Mouse (Mus musculus) midbrain, embryonic 10.5 days (tissue): ENCODE results near the gene Dbn1. TPM values are rescaled to one million over a fixed set of nuclear protein-coding genes. Genes with fewer than 3 reads are reported as not detected.

Experiments used
- DNase-seq: peaks from one replicate; pipeline ENCODE4 v3.0.0-alpha.2; 2017; ENCODE audit warnings: low spot score
- H3K27ac ChIP-seq: fragments of 300-500 bp; sonication (generic); replicated peaks from 2 replicates; pipeline ENCODE4 v1.5.1; 2016; ENCODE audit warnings: mild to moderate bottlenecking
- H3K27me3 ChIP-seq: fragments of 300-500 bp; sonication (generic); 2 replicates; pipeline ENCODE4 v1.6.1; 2016; ENCODE audit warnings: low read depth, mild to moderate bottlenecking; ENCODE audit not compliant: poor library complexity, severe bottlenecking
- H3K36me3 ChIP-seq: fragments of 300-500 bp; sonication (generic); 2 replicates; pipeline ENCODE4 v1.6.1; 2016; ENCODE audit warnings: mild to moderate bottlenecking, moderate library complexity
- H3K4me1 ChIP-seq: fragments of 300-500 bp; sonication (generic); 2 replicates; pipeline ENCODE4 v1.6.1; 2016
- H3K4me3 ChIP-seq: fragments of 300-500 bp; sonication (generic); 2 replicates; pipeline ENCODE4 v1.5.1; 2016; ENCODE audit warnings: mild to moderate bottlenecking, moderate library complexity
- H3K9me3 ChIP-seq: fragments of 300-500 bp; sonication (generic); replicated peaks from 2 replicates; pipeline ENCODE4 v1.6.1; 2016; ENCODE audit warnings: mild to moderate bottlenecking
- WGBS: fragments of 180-500 bp; shearing (Covaris S2); methylation state at CpG from one replicate; pipeline ENCODE4 v1.1.7; 2016; 5-methylcytosine and 5-hydroxymethylcytosine counted together
- polyA plus RNA-seq: library from polyadenylated mRNA; unstranded; fragments of >200 nt; fragmentation: Nextera tagmentation; extraction: Ambion mirVana; gene quantifications from 2 replicates; pipeline ENCODE4 v1.2.1, GENCODE M21; 2016

Gene Dbn1
- polyA plus RNA-seq = 381 and 466 TPM in 2 replicates

DNA sequence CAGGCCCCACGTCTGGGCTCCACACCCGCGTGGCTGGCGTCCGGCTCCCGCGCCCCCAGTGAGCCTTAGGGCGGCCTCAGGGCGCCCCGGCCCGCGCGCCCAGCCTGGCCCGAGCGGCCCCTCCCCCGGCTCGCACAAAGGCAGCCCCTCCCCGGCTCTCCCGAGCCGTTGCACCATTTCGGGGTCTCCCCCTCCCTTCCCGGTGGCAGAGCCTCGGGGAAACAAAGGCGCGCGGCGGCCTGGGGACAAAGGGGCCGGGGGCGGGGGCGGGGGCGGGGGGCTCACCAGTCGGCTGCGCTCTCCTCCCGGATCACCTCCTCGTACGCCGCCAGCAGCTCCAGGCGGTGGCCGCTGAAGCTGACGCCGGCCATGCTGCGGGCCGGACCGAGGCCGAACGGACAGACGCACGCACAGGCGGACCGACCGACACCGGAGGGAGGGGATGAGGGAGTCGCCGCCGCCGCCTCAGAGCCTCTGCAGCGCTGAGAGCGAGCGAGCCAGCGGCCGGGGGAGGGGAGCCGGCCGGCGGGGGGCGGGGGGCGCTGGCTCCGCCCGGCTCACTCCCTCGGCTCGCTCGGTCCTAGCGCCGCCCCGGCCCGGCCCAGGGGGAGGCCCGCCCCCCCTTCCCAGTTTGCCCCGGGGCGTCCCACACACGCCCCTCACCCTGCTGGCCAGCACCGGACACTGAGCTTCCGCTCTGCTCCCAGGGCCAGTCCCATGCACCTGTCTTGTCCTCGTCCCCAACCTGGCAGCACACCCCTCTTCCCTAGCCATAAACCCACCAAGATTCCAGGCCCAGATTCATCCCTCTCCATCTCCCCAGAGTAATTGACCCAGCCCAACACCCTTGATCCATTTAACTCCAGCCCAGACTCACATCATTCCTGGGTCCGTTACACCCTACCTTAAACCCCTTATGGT lies at the start of gene Dbn1:
Dbn1 (minus strand) TSS at position 534 of the 921 bp plus-strand sequence.
- H3K4me1 ChIP-seq = peaks cover 57% of the 10 kb centered on the region
- peaks cover 22% of the 10 kb centered on the region for H3K36me3 ChIP-seq
- peak within 1 kb of the TSS; percentile 69 for H3K4me3 ChIP-seq
- DNase-seq = peak; percentile 86
- H3K27ac ChIP-seq = peak within 1 kb of the TSS; percentile 97
- WGBS = under 1% methylated on average over 78 of the region's 83 CpGs
- H3K27me3 ChIP-seq = no peaks in the 10 kb centered on the region
- H3K9me3 ChIP-seq = no peaks in the 10 kb centered on the region

DNA sequence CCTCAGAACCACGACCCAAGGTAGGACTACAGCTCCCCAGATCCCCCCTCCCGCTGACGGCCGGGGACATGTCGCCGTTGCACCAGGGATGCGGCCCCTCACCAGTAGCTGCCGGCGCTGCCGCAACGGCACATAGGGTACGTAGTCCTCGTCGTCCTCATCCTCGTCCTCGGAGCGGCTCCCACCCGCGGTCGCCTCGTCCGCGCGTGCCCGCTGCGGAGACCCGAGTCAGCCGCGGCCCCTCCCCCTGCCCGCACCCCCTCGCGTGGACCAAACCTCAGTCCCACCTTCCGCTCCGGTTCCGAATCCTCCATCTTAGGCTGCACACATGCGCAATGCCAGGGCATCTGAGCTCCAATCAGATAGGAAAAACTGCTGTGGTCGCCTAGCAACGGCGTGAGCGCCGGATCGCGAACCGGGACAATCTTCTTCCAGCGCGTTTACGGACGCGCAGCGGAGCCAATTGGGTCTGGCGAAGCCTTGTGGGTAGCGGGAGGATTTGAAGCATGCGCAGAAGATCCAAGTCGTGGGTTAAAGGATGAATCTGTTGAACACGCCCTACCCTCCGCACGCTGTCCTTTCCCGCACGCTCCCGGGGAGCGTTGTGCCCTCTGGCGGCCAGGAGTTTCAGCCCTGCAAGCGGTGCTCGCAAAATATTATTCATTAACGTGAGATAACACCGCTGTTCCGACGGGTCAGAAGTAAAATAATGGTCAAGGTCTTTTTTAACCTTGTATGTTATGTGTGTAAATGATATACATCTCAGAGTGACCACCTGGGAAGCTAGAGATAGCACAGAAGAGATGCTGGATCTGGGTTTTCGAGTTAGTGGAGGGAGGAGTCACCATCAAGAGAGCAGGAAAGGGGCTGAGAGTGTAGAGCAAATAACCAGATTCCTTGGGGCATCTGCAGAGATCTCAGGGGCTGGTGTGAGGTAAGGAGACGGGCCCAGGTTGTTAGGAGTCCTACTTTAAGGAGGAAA lies 48.6 kb upstream of the Dbn1 start, which contains the start of gene Ddx41:
Ddx41 (minus strand) TSS at position 465 of the 982 bp plus-strand sequence.
- Histone ChIP-seq H3K27me3 (no peaks in the 10 kb centered on the region), H3K27ac (peak within 1 kb of the TSS; percentile 89), H3K36me3 (peaks cover 81% of the 10 kb centered on the region), H3K4me1 (peaks cover 16% of the 10 kb centered on the region), H3K9me3 (no peaks in the 10 kb centered on the region), H3K4me3 (peak within 1 kb of the TSS; percentile 94)
- under 1% methylated on average over 70 of the region's 70 CpGs for whole genome bisulfite sequencing
- DNase-seq = peak; percentile 99

DNA sequence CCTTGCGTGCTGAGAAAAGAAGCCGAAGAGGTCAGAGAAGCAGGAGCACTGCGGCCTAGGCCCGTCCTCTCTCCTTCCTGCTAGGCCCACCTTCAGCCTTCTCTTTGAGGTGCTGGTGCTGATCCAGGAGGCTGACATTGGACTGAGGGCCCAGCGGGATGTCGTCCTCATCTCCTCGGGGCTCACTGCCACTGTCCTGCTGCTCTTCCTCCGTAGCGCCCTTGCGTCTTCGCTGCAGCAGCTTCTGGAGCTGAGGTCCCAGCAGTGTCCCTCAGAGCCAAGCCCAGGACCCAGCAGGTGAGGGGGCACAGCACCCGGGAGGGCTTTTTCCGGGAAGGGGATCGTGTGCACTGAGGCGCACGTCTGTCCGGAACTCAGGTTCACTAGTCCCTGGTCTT lies 47.9 kb upstream of the Dbn1 start:
- Histone ChIP-seq H3K27me3 (no peaks in the 10 kb centered on the region), H3K4me3 (peak overlapping the region; percentile 94), H3K36me3 (peaks cover 81% of the 10 kb centered on the region), H3K9me3 (no peaks in the 10 kb centered on the region), H3K27ac (peak overlapping the region; percentile 89), H3K4me1 (peaks cover 16% of the 10 kb centered on the region)
- no peak for DNase-seq
- 20% methylated on average over 17 of the region's 17 CpGs for WGBS

DNA sequence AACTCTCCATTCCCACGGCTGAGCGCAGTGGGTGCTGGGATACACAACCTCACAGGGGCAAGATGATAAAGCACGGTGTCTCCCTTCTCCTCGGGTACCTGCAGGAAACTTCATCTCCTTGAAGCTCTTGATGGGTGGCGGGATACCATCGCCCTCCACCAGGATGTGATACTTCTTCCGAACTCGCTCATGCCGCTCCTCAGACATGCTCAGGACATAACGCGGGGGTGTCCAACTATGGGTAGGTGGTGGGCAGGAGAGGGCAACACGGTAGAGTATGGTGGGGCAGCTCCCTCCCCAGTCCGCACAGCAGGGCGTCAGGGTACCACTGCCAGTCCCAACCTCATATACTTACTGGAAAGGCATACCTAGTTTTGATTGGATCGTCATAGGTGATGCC lies 47.3 kb upstream of the Dbn1 start:
- Histone ChIP-seq H3K4me1 (peaks cover 16% of the 10 kb centered on the region), H3K36me3 (peaks cover 81% of the 10 kb centered on the region), H3K4me3 (peak overlapping the region; percentile 94), H3K27me3 (no peaks in the 10 kb centered on the region), H3K9me3 (no peaks in the 10 kb centered on the region), H3K27ac (no peak overlapping the region)
- no peak for DNase-seq
- WGBS = 93% methylated on average over 15 of the region's 15 CpGs

DNA sequence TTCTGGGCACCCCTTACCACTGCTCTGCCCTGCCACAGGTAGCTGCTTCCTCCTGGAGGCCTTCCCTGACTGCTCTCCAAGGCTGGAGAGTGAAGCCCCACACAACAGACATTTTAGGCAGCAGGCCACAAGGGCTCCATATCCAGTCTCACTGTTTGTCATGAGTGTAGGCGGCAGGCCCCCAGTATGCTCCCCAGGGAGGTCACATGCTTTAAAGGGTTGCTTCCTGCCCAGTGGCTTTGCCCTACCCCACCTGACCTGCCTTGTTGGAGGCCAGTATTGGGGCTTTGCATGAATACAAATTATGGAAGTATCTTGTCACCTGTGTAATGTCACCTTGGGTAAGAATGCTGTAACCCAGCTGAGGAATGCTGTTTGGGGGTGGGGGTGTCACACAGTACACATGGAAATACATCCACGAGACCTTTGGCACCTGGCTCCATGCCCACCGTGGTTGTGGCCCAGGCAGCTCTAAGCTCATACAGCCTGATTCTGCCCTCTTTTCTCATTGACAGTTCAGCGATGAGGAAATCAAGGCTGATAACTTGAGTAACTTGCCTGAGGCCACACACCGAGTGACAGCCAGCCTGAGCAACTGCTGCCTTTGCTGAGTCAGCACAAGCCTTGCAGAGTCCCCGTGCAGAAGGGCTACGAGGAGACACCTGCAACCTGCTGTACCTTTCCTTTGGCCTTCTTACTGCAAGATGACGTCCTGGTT lies 41.4 kb upstream of the Dbn1 start, which contains the start of gene Dok3:
Dok3 (minus strand) TSS at position 99 of the 718 bp plus-strand sequence.
- Histone ChIP-seq H3K4me3 (no peak within 1 kb of the TSS), H3K27ac (no peak within 1 kb of the TSS), H3K36me3 (peaks cover 61% of the 10 kb centered on the region), H3K27me3 (no peaks in the 10 kb centered on the region), H3K9me3 (no peaks in the 10 kb centered on the region), H3K4me1 (no peaks in the 10 kb centered on the region)
- 88% methylated on average over 8 of the region's 8 CpGs for WGBS
- DNase-seq = no peak

DNA sequence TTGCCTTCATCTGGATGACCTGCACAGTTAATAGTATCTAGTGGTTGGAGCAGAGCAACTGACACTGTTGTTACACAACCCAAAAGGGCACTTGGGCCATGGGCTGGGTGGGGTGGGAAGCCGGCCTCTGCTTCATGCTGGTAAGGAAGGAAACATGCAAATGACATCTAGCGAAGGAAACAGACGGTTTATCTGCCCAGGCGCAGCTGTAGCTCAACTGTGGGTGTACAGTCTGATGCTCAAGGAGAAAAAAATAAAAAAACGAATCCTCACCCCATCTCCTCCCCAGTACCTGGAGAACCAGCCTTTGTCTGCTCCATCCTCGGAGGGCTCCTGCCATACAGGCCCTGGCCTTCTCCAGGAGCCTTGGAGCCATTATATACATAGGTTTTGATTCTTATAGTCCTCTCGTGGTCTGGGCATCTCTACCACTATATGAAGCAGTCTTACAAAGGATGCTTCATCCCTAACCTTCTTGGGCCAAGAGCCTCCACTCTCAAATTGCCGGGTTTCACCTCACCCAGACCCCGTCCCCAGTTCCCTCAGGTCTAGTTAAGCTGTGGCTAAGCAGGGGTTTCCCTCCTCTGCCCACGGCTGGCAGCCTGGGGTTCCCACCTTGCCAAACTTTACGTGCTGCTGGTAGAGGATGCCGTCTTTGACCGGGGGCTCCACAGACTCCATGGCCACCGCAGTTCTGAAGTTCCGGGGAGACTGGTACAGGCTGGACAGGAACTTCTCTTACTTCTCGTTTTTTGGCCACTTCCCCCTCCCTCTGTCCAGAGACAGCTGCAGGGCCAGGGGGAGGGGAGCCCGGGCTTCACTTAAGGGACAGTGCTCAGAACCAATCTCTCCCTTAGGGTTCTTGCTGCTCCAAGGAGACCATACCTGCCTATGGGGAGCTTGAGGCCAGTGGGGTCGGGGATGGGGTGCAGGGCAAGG lies 40.2 kb upstream of the Dbn1 start:
- H3K36me3 ChIP-seq = peaks cover 60% of the 10 kb centered on the region

DNA sequence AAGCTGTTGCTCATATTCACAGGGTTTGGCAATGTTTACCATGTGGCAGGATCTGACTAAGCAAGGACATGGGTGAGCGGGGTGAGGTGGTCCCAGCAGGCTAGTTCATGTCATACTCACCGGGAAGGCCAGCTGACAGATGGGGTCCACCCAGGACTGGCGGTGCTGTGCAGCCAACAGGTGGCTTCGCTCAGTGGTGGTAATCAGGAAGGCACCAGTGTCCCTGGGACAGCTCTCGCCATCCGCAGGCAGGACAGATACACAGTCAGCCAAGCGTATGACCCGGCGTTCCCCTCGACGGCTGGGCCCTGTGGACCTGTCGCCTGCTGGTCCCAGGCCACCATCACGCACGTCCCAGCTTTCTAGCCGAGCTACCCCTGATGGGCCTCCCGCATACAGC lies 39.3 kb upstream of the Dbn1 start:
- peaks cover 55% of the 10 kb centered on the region for H3K36me3 ChIP-seq
- no peaks in the 10 kb centered on the region for H3K27me3 ChIP-seq
- no peaks in the 10 kb centered on the region for H3K9me3 ChIP-seq
- 90% methylated on average over 16 of the region's 16 CpGs for WGBS
- H3K27ac ChIP-seq = no peak overlapping the region
- peaks cover 14% of the 10 kb centered on the region for H3K4me1 ChIP-seq
- no peak for DNase-seq
- H3K4me3 ChIP-seq = no peak overlapping the region

More for the DNA sequence above, 40.2 kb upstream of the Dbn1 start:
- H3K27me3 ChIP-seq = no peaks in the 10 kb centered on the region
- no peak for DNase-seq
- no peaks in the 10 kb centered on the region for H3K9me3 ChIP-seq
- no peak overlapping the region for H3K27ac ChIP-seq
- 82% methylated on average over 18 of the region's 18 CpGs for WGBS
- H3K4me3 ChIP-seq = no peak overlapping the region
- H3K4me1 ChIP-seq = peaks cover 9% of the 10 kb centered on the region

DNA sequence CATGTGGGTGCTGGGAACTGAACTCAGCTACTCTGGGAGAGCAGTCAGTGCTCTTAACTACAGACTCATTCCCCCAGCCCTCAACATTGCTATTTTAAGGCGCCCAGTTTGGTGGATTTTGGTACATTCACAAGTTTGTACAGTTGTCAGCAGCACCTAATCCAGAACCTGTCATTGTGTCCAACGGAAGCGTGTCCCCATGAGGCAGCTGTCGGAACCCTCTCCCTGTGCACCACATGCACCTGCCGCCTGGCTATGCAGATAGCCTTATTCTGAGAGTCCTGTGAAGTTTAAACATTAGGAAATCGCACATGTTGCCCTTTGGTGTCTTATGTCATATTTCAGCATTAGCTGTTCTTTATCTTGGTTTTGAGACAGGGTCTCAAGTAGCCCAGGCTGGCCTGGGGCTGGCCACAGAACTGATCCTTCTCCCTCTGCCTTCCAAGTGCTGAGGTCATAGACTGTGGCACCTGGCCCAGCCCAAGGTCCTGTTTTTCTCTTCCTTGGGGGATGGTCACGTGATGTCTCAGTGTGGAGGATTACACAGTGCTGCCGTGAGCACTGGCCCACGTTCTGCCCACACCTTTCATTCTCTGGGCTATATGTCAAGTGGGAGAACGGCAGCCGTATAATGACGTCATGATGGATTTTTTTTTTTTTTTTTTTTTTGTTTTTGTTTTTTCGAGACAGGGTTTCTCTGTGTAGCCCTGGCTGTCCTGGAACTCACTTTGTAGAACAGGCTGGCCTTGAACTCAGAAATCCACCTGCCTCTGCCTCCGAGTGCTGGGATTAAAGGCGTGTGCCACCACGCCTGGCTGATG lies 38.0 kb upstream of the Dbn1 start:
- no peaks in the 10 kb centered on the region for H3K9me3 ChIP-seq
- DNase-seq = no peak
- 82% methylated on average over 16 of the region's 16 CpGs for WGBS
- peaks cover 14% of the 10 kb centered on the region for H3K4me1 ChIP-seq
- H3K27me3 ChIP-seq = no peaks in the 10 kb centered on the region
- H3K27ac ChIP-seq = no peak overlapping the region
- H3K36me3 ChIP-seq = peaks cover 42% of the 10 kb centered on the region
- H3K4me3 ChIP-seq = no peak overlapping the region

DNA sequence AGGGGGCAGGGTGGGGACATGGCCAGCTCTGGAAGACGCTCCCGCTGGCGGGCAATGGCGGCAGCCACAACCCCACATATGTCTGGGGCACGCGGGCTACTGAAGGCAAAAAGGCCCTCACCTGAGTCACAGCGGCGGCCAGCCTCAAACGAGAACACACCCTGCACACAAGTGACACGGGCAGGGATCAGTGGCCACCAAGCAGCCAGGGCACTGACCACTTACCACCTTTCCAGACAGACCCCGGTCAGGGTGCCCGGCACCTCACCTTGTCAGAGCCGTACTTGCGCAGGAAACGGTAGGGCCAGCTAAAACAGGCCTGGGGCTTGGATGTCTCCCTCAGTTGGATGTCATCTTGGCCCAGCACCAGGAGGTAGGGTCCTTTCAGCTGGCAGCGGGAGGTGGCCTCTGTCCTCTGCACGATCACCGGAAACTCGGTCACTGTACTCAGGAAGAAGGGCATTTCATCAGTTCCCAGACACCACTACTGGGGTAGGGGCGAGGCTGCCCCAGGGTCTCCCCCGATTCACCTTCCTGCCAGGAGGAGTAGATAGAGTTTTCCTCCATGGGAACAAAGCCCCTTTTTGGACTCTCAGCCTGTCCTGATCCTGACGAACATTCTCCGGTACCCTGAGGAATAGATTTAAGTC lies 36.2 kb upstream of the Dbn1 start:
- H3K4me1 ChIP-seq = peaks cover 14% of the 10 kb centered on the region
- no peaks in the 10 kb centered on the region for H3K9me3 ChIP-seq
- no peaks in the 10 kb centered on the region for H3K27me3 ChIP-seq
- H3K36me3 ChIP-seq = peaks cover 23% of the 10 kb centered on the region
- peak overlapping the region; percentile 55; the same call in 1 of the 2 replicates for H3K27ac ChIP-seq
- no peak for DNase-seq
- no peak overlapping the region for H3K4me3 ChIP-seq
- 92% methylated on average over 23 of the region's 23 CpGs for WGBS

DNA sequence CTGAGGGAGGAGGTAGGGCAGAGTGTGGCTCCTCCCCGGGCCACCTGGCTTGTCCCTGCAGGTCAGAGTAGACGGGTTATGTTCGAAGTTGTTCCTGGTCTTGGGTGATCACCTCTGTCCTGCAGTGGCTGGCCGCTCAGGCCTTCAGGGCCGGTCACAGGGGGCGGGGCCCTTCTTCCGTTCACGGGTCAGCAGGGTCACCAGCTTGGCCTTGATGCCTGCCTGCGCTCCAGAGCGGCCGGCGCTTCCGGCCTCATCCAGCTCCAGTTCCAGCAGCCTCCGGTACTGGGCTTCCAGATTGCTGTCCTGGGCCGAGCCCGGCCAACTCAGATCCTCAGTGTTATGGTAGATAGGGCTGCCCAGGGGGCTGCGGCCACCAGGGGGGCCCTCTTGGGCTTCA lies 35.4 kb upstream of the Dbn1 start:
- H3K4me1 ChIP-seq = peaks cover 14% of the 10 kb centered on the region
- WGBS = 59% methylated on average over 17 of the region's 17 CpGs
- no peaks in the 10 kb centered on the region for H3K9me3 ChIP-seq
- no peaks in the 10 kb centered on the region for H3K27me3 ChIP-seq
- DNase-seq = no peak
- H3K36me3 ChIP-seq = peaks cover 15% of the 10 kb centered on the region
- H3K27ac ChIP-seq = peak overlapping the region; percentile 55; the same call in 1 of the 2 replicates
- H3K4me3 ChIP-seq = no peak overlapping the region
